Mouse (Mus musculus): ENCODE results near the gene B3glct. TPM values are rescaled to one million over a fixed set of nuclear protein-coding genes. Genes with fewer than 3 reads are reported as not detected.

B3glct gene
- total RNA-seq, 2 experiments from 2014 or later = 0.68 to 6.7 TPM

GRCm38 (mm10) chr5:149740145-149740544, 62.1 kb downstream of the B3glct start:
- ATAC-seq (replicated peaks; ENCODE audit: low FRiP score, poor library complexity, severe bottlenecking) = no peak

- ATAC-seq (replicated peaks; ENCODE audit: low FRiP score, poor library complexity, severe bottlenecking) = no peak
These were observed 62.7 kb downstream of the B3glct start for GRCm38 (mm10) chr5:149740703-149741102.

GRCm38 (mm10) chr5:149742286-149742685, 64.3 kb downstream of the B3glct start:
- ATAC-seq (replicated peaks; ENCODE audit: low FRiP score, poor library complexity, severe bottlenecking) = no peak

GRCm38 (mm10) chr5:149745079-149745478, 67.0 kb downstream of the B3glct start:
- no peak for ATAC-seq (replicated peaks; ENCODE audit: low FRiP score, poor library complexity, severe bottlenecking)

GRCm38 (mm10) chr5:149748640-149749580, 70.9 kb downstream of the B3glct start:
- no peak for ATAC-seq (replicated peaks; ENCODE audit: low FRiP score, poor library complexity, severe bottlenecking)

- no peak for ATAC-seq (replicated peaks; ENCODE audit: low FRiP score, poor library complexity, severe bottlenecking)
These were observed 73.8 kb downstream of the B3glct start for GRCm38 (mm10) chr5:149751861-149752260.

- ATAC-seq (replicated peaks; ENCODE audit: low FRiP score, poor library complexity, severe bottlenecking) = no peak
These were observed 75.0 kb downstream of the B3glct start for GRCm38 (mm10) chr5:149753073-149753472.

GRCm38 (mm10) chr5:149767116-149767515, 89.1 kb downstream of the B3glct start:
- no peak for ATAC-seq (replicated peaks; ENCODE audit: low FRiP score, poor library complexity, severe bottlenecking)

GRCm38 (mm10) chr5:149767651-149768301, 89.7 kb downstream of the B3glct start:
- ATAC-seq (replicated peaks; ENCODE audit: low FRiP score, poor library complexity, severe bottlenecking) = no peak

GRCm38 (mm10) chr5:149769666-149770065, 91.6 kb downstream of the B3glct start:
- no peak for ATAC-seq (replicated peaks; ENCODE audit: low FRiP score, poor library complexity, severe bottlenecking)

- no peak for ATAC-seq (replicated peaks; ENCODE audit: low FRiP score, poor library complexity, severe bottlenecking)
These were observed 98.0 kb downstream of the B3glct start for GRCm38 (mm10) chr5:149776038-149776437.

- ATAC-seq (replicated peaks; ENCODE audit: low FRiP score, poor library complexity, severe bottlenecking) = no peak
These were observed 101.7 kb downstream of the B3glct start for GRCm38 (mm10) chr5:149779740-149780139.

- ATAC-seq (replicated peaks; ENCODE audit: low FRiP score, poor library complexity, severe bottlenecking) = no peak
These were observed 102.4 kb downstream of the B3glct start for GRCm38 (mm10) chr5:149780411-149780810.

- ATAC-seq (replicated peaks; ENCODE audit: low FRiP score, poor library complexity, severe bottlenecking) = no peak
These were observed 112.1 kb downstream of the B3glct start for GRCm38 (mm10) chr5:149790087-149790486.

- no peak for ATAC-seq (replicated peaks; ENCODE audit: low FRiP score, poor library complexity, severe bottlenecking)
These were observed 132.0 kb downstream of the B3glct start for GRCm38 (mm10) chr5:149810071-149810470.

- no peak for ATAC-seq (replicated peaks; ENCODE audit: low FRiP score, poor library complexity, severe bottlenecking)
These were observed 133.8 kb downstream of the B3glct start for GRCm38 (mm10) chr5:149811835-149812234.

Other genes with a start within 250 kb of the B3glct start
- not detected in 2 replicates for gene Tex26, start 238.6 kb upstream of the B3glct start, total RNA-seq (2015; ENCODE audit: low replicate concordance)
- gene Tex26, start 238.6 kb upstream of the B3glct start, total RNA-seq (2017; ENCODE audit: low replicate concordance) = not detected in 2 replicates
- not detected in 2 replicates for gene Wdr95, start 149.6 kb upstream of the B3glct start, total RNA-seq (2015; ENCODE audit: low replicate concordance)
- gene Wdr95, start 149.6 kb upstream of the B3glct start, total RNA-seq (2017; ENCODE audit: low replicate concordance) = not detected in 2 replicates
- 22.4 and 23.6 TPM in 2 replicates for gene Hsph1, start 41.9 kb upstream of the B3glct start, total RNA-seq (2015; ENCODE audit: low replicate concordance)
- gene Hsph1, start 41.9 kb upstream of the B3glct start, total RNA-seq (2017; ENCODE audit: low replicate concordance) = 16.6 and 19.0 TPM in 2 replicates